Mouse (Mus musculus) bone marrow, adult 2 months (tissue): ENCODE measurements at regions not wholly inside any gene's neighbourhood (a gene's known extent, or its start where the extent isn't known, plus 50 kb on each side); places are given as distances from the start of the nearest gene placed in this dataset.

Experiments used
- H3K27ac ChIP-seq: fragments of 200-500 bp; 2 replicates; pipeline ENCODE4 v1.5.1; 2012; ENCODE audit warnings: low read depth, mild to moderate bottlenecking, control low read depth, inconsistent platforms, low read length; ENCODE audit not compliant: control insufficient read depth, poor library complexity, insufficient read depth
- H3K4me1 ChIP-seq: fragments of 200-500 bp; 2 replicates; pipeline ENCODE4 v1.6.1; 2011; ENCODE audit warnings: low read length; ENCODE audit not compliant: control insufficient read depth, insufficient read depth
- H3K4me3 ChIP-seq: fragments of 200-500 bp; replicated peaks from 2 replicates; pipeline ENCODE3; 2011; ENCODE audit warnings: mild to moderate bottlenecking, low read depth, low read length, control low read depth; ENCODE audit not compliant: control insufficient read depth
- CTCF ChIP-seq: fragments of 200-500 bp; IDR thresholded peaks from 2 replicates; pipeline ENCODE4 v1.5.1; 2011; ENCODE audit warnings: low read length, control low read depth; ENCODE audit not compliant: control insufficient read depth, insufficient read depth
- POLR2A ChIP-seq: fragments of 200-500 bp; IDR thresholded peaks from 2 replicates; pipeline ENCODE4 v1.6.1; 2011; ENCODE audit warnings: low read depth, mild to moderate bottlenecking, control low read depth, low read length, borderline replicate concordance; ENCODE audit not compliant: control insufficient read depth
- WGBS: fragments of 180-500 bp; shearing (Covaris S2); methylation state at CpG from one replicate; pipeline ENCODE4 v1.1.7; 2018; 5-methylcytosine and 5-hydroxymethylcytosine counted together

DNA sequence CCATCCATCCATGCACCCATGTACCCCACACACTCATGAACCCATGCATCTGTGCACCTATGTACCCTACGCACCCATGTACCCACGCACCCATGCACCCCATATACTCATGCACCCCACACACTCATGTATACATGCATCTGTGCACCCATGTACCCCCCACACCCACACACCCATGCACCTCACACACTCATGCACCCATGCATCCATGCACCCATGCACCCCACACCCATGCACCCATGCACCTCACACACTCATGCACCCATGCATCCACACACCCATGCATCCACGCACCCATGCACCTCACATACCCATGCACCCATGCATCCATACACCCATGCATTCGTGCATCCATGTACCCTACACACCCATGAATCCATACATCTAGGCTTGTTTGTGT is 63.6 kb downstream of the 4930564D02Rik start:
- TF ChIP-seq CTCF (no peak), POLR2A (no peak)
- 86% methylated on average over 4 of the region's 4 CpGs for WGBS
- Histone ChIP-seq H3K4me1 (peaks cover 1% of the 10 kb centered on the region; the same call in 1 of the 2 replicates), H3K27ac (no peak overlapping the region), H3K4me3 (no peak overlapping the region)

DNA sequence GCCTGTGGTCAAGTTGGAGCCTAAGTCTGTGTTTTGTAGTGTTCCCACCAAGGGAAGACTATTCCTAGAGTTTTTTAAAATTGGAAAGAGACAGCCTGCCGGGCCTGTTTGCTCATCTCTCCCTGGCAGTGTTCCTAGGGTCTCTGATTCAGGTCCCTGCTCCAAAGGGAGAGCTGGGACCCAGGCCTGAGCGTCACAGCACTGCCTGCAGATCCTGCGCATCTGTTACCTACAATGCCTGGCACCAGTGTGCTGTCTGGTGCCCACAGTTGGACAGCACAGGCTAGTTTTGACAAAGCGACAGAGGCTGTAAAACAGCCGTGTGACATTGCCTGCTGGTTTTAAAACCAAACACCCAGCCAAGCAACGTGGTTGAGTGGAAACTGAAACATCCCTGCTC is 64.4 kb downstream of the 4930564D02Rik start:
- H3K4me3 ChIP-seq: no peak overlapping the region
- H3K4me1 ChIP-seq: peaks cover 1% of the 10 kb centered on the region; the same call in 1 of the 2 replicates
- TF ChIP-seq POLR2A (no peak), CTCF (no peak)
- WGBS: 75% methylated on average over 6 of the region's 6 CpGs
- no peak overlapping the region for H3K27ac ChIP-seq

DNA sequence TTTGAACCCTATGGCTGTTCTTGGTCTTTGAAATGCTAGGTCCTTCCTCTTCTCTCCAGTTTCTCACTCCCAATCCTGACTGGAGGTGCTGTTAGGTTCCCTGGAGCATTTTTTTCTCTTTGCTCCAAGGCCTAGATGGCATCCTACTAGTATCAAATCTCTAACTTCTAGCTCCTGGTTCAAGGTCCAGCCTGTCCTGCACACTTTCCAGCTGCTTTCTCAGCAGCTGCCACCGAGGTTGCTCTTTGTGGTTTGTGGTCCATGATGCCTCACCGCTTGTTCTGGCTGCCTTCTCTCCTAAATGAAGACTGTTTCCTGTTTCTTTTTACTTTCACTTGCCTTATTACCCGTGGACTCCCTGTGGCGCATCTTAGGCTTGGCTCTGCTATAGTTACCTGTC is 66.4 kb downstream of the 4930564D02Rik start:
- H3K27ac ChIP-seq: no peak overlapping the region
- peaks cover 1% of the 10 kb centered on the region; the same call in 1 of the 2 replicates for H3K4me1 ChIP-seq
- H3K4me3 ChIP-seq: no peak overlapping the region
- TF ChIP-seq CTCF: no peak
- WGBS: 2% methylated on average over 4 of the region's 4 CpGs

DNA sequence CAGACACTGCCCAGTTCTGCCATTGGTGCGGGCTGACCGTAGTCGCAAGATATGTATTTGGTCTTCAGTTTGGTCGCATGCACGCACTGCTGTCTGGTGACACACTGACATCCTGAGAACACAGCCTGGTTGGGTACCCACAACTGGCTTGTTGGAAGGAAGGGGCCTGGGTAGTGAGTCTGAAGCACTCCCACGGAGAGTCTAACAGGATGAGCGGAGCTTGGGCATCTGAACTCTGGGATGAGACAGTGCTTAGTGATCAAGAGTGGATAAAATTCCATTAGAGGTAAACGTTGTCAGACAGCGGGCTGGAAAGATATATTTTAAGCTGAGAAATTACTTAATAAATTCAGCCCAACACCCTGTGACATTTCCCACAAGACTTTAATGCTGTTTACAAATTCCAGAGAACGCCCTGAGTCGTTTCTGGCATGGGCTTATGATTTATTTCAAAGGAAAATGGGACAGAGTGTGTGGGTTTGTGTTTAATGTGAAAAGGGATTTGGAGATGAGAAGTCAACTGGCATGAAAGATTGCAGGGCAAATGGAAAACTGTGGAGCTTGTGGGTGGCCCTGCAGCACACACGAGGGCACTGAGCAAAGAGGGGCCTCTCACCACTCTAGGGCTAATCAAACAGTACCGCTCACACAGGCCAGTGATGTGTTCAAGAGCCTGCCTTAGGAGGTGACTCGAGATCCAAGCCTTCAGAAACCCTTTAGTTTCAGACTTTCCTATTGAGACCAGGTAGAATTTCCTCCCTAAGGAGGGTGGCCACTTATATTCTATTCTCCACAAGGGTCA is 74.7 kb downstream of the 4930564D02Rik start:
- Histone ChIP-seq H3K4me1 (no peaks in the 10 kb centered on the region), H3K27ac (no peak overlapping the region; the same call in 1 of the 2 replicates), H3K4me3 (no peak overlapping the region)
- TF ChIP-seq POLR2A (no peak), CTCF (no peak)
- 83% methylated on average over 14 of the region's 14 CpGs for WGBS

DNA sequence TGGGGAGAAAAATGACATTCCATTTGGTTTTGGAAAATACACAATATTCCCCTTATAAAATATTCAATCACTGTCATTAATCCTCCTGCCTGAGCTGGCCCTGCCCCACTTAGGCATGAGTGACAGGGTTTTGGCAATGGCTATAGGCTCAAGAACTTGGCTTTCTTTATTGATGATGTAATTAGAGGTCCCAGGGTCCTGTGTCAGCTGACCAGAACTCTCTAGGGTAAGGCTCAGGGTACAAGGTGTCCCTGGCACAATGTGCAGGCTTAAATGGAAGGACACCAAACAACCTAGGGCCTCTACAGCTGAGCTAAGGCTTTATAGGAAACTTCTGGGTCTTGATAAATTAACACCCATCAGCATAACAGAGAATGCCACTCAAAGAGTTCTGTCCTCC is 76.0 kb downstream of the 4930564D02Rik start:
- no peak overlapping the region for H3K27ac ChIP-seq
- TF ChIP-seq POLR2A (no peak), CTCF (no peak)
- no peaks in the 10 kb centered on the region for H3K4me1 ChIP-seq
- no peak overlapping the region for H3K4me3 ChIP-seq

DNA sequence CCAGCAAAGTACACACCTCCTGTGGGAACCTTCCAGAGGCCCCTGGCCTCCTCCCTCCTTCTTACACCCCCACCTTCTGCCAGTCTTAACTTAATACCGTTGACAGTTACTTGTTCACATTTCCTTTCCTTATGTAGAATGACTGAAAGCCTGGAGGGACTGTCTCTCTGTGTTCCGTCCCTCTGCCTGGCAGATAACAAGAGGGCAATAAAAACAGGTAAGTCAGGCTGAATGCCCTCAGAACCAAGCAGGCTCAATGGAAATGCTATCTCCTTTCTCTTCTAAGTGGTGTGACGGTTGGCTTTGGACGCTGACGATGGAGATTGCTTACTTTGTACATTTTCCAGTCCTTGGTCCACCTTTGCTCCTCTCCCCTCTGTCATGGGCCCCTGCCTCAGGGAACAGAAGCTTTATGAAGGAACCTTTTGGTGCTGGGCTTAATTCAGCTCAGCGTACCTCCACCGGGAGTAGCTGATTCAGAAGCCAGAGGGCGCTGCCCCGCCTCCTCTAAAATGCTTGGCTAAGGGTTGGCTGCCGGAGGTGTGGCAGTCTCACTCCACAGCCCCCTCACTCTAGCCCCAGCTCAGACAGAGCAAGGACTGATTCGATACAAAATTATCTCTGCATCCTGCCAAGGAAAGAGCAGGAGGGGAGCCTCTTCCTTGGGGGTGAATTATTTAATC is 85.0 kb downstream of the 4930564D02Rik start:
- no peaks in the 10 kb centered on the region for H3K4me1 ChIP-seq
- no peak overlapping the region for H3K27ac ChIP-seq
- WGBS: 16% methylated on average over 11 of the region's 11 CpGs
- TF ChIP-seq CTCF: 0 out of 2 replicates have a peak, but pooled peaks have one; percentile 6
- no peak for TF ChIP-seq POLR2A
- no peak overlapping the region for H3K4me3 ChIP-seq

DNA sequence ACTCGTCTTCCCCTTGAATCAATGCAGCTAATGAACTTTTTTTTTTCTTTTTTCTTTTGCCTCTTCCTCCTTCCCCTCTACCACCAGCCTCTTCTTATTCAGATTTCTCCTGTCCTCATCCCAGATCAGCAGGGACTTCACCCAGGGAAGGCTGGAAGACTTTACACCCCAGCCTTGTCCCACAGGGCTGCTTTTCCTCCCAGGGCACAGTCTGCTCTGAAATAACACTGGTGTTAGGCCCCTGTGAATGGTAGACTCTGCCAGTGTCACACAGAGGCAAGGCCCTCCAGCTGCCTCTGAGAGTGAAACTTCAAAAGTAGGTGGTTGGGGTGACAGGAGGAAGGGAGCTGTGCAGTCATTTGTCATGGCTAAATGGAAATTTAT is 85.5 kb downstream of the 4930564D02Rik start:
- no peak overlapping the region for H3K27ac ChIP-seq
- WGBS: 27% methylated on average over 1 of the region's 1 CpGs
- H3K4me3 ChIP-seq: no peak overlapping the region
- H3K4me1 ChIP-seq: no peaks in the 10 kb centered on the region
- TF ChIP-seq CTCF: no peak
- no peak for TF ChIP-seq POLR2A

DNA sequence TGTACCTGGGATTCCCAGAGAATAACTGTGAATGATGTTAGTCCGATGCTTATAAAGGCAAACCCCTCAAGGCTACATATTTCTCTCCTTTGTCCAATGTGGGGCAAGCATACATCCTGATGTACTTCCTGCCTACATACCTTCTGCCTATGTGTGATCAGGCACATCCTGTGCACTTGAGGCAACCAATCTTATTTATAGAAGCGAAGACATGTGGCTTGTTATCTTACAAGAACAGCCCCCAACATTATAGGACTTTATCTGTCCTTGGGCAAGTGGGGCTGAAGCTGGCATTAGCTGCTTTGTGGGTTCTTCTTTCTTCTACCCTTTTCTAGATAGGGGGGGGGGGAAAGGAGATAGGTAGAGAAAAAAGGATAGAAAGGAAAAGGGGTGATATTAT is 91.7 kb downstream of the 4930564D02Rik start:
- 12% methylated on average over 2 of the region's 2 CpGs for WGBS
- Histone ChIP-seq H3K4me3 (no peak overlapping the region), H3K27ac (no peak overlapping the region), H3K4me1 (no peaks in the 10 kb centered on the region)
- TF ChIP-seq CTCF (no peak), POLR2A (no peak)
